Mouse (Mus musculus) brain, adult 2 months (tissue): ENCODE measurements at regions not wholly inside any gene's neighbourhood (a gene's known extent, or its start where the extent isn't known, plus 50 kb on each side); places are given as distances from the start of the nearest gene placed in this dataset.

ENCODE experiments used
- DNase-seq: peaks from one replicate; pipeline ENCODE4 v3.0.0; 2011; ENCODE audit warnings: low read depth, low spot score

DNA sequence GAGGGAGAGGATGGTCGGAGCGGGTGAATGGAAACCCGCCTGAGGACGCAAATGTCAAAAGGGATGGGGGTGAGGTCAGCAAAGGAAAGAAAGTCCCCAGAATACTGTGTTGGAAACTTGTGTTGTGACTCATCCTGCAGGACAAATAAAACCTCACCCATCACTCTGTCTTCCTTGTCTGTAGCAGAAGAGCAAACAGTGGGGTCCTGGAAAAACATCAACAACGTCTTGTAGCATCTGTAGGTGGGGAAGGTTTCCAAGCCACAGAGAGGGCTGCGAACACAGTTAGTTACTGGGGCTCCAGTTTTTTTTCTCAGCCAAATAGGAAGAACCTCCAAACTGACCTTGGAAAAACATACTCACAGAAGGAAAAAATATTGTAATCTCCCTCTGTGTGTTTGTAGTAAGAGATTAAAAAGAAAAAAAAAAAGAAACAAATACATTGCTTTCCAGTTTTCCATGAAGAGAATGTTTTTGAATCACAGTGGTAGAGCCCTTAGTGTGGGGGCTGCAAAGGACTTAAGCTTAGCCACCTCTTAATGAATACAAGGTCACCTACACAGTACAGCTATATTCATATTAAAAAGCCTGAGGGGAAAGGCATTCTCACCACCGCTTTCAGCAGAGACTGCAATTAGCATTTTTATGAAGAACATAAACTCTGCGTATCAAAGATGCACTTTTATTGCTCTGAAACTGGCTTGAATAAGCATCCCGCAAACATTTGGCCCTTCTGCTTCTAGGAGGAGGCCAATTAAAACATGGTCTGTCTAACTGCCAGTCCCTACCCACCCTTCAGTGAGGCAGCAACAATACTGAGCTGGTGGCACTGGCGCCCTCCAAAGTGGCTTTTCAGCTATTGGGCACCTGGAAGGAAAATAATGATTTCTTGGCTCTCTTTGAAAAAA is 198.6 kb upstream of the Tprg start:
- DNase-seq, result no peak

DNA sequence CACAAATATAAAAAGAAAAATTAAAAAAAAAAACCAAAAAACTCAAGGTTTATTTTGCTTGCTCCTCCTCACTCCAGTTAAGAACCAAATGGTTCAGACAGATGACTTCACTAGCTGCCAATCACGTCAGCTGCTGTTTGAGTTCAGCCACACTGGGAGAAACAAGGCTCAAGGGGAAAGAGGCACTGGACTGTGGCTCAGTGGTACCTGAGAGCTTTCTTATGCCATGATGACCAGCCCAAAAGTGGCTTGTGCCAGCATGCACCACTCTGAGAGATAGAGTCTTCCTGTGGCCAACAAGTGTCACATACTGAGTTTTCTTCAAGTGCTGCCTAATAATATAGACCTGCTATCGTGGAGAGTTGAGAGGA is 198.0 kb upstream of the Tprg start:
- no peak for DNase-seq

DNA sequence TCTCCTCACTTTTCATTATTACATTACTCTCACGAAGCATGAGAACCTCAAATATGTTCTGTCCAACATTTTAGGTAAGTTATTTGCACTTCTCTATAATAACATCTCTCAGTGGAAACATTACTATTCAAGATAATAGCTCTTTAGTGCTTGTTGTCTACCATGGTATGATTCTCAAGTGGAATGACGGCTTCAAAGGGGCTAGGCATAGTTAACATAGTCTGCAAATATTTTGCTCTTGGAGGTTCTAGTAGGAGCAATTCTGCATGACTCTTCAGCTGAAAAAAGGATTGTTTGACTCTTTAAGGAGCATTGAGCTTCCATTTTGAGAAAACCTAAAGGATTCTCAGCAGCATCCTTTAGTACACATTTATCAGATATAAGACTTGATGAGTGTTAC is 182.5 kb upstream of the Tprg start:
- no peak for DNase-seq

DNA sequence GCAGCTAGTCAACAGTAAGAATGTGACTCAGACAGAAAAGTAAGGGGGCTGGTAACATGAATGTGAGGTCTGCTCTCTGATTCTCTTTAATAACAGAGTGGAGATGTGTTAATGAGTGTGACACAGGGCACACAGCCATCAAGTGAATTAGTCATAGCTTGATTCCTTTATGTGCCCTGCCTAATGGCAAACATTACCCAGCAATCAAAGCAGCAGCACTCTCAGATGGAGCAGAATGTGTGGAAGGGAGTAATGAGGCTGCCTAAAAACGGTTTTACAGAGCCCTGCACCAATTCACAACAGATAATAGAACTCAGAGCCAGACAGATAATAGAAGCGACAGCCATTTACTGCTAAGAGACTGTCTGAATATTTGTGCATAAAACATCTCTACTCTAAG is 182.0 kb upstream of the Tprg start:
- DNase-seq, result peak; percentile 83

DNA sequence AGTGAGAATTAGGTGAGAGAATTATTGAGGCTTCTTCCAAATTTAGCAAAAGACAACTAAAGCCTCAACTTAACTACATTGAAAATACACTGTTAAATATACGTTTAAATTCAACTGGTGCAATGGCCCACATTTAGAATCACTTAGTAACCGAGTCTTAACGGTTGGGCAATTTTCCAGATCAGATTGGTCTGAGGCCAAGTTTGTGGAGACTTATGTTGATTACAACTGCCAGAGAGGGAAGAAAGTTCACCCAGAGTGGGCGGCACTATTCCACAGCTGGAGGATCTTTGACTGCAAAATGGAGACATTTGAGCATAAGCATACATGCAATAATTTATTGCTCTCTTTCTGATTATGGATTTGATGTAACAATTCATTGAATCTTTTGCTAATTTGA is 146.5 kb upstream of the Tprg start:
- DNase-seq, result peak; percentile 36

DNA sequence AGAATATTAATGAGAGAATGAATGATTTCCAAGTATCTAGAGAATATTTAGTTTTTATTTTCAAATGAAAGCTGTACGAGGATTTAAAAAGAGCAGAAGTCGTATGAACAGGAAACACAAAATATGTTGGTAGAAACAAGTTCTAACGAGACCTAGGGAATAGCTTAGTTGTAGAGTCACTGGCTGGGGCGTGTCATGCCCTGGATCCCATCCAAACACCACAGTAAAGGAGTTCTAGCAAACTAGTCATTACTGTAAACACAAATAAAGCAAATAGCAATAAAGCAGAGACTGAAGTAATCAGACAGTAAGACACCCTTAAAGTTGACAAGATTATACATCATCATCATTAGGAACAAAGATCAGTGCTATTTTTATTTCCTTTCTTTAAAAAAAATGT is 139.1 kb upstream of the Tprg start:
- no peak for DNase-seq

DNA sequence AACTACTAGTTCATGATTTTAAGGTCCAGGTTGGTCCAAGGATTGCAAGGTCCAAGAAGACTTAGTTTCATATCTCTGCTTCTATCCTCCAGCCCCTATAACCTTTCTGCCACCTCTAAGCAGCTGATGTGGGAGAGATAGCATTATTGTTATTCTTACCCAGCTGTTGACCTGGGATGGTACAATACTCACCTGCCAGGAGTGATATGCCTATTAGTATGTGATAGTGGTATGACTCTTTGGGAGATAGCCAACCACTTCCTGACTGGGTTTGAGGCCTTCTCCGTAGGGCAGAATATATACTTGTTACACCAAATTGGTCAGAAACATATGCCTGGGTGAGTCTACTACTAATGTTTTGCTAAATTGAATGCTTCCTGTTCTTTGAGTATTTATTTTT is 137.4 kb upstream of the Tprg start:
- DNase-seq, result no peak

DNA sequence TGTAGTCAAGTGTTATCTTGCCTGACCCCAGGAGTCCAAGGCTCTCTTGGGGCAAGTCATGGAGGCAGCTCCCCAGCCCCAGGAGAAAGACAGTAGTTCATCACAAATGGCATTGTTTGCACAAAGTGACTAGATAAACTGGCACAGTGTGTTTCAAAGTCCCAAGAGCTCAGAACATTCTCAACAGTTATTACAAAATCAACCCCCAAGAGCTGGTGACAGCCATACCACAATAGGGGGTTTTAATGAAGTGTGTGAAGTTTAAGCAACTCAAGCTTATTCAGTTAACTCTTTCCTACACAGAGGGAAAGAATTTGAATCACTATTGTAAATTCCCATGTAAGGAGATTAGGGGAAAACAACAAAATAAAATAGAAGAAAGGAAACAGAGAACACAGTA is 109.7 kb upstream of the Tprg start:
- no peak for DNase-seq

DNA sequence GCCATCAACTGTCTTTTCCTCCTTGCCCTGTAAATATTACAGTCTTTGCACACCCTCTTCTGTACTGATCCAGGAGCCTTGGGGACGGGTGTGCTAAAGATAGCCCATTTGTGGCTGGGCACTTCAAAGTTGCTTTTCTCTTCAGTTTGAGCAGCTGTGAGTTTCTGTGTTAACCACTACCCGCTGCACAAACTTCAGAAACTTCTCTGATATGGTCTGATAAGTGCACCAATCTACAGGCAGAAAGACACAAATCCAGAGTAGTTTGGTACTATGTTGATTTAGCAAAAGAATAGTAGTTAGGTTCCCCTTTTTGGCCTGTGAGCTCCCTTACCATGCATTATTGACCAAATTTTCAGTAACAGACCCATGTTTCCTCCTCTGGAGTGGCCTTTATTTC is 108.6 kb upstream of the Tprg start:
- DNase-seq, result no peak

DNA sequence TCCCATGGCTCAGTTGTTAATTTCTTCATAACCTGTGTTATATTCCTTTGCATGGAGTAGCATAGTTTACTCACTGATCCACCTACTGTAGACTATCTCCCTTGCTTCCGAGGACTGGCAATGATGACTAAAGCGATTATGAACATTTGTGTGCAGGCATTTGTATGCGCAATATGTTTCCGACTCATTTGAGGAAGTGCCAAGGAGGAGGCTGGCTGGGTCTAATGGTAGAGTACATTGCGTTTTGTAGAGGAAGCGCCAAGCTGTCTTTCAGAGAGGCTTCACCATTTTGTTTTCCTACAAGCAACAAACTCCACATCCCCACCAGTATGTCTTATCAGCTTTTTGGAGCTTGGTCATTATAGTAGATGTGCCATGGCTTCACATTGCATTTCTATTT is 104.7 kb upstream of the Tprg start:
- DNase-seq, result peak; percentile 56

DNA sequence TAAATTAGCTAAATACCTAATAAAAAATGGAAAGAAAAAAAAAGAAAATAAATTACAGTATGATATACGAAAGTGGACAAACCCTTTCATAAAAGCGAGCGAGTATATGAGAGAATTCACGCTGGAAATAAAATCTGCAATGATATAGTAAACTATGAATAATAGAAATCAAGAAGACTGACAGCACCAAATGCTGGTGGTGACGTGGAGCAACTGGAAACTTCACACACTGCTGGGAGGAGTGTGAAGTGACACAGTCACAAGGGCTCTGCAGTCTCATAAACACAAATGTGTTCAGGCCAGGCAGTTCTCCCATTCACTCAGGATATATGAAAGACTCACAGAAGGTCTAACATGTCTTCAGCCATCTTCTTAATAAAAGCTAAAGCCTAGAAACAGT is 89.5 kb upstream of the Tprg start:
- no peak for DNase-seq

DNA sequence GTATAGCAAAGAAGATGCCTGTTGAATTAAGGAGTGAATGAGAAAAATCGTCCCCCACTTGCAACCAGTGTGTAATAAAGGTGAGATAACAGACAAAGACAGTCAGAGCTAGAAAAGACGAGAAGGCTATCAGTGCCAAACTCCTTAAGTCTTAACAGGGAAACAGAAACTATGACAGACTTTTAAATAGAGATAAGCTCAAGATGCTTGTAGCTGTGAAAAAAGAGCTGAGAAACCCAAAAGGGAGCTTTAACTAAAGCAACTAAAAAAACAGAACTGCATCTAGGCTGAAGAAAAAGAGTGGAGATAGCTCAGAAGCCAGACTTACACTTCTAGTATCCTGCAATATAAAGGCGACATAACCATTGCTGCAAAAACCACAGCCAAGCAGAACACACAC is 87.8 kb upstream of the Tprg start:
- DNase-seq, result no peak

DNA sequence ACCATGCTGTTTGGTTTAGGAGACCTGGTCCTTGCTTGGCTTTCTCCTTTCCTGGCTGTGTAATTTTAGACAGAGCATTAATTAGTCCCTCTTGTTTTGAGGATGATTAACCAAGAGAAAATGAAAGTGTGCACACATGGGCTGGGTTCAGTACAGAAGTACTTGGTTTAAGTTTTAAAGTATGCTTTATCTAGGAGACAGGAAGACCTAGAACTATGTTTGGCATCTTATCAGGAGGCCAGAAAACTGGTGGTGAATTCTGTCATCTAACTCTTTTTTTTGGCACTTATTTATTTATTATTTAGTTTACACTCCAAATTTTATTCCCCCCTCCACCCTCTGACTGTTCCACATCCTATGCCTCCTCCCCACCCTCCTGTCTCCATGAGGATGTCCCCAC is 86.6 kb upstream of the Tprg start:
- DNase-seq, result no peak

DNA sequence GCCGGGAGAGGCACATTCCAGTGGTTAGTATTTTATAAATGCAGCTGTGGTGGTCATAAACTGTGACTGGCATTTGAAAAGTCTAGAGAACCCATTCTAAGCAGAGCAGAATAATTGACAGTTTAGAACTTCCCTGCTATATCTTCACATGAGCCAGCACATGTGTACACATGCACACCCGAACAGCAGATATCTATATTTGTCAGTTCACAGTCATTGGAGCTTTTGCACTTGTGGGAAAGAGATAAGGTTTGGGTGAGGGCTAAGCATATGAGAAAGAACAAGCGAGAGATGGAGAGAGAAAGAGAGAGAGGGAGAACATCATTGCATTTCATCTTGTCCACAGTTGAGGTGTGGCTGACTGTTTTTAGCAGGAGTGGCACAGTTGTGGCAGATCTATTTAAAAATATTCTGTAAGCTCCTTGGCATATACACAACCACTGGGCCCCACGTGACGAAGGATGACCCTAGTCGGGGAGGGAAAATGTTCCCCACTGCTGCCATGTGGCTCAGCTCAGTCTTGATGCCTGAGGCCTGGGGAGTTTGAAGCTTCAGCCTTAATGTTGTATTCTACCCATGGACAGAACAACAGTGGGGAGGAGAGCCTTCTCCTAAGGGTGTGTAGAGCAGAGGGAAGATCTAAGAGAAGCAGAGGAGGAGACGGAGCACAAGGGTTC is 85.4 kb upstream of the Tprg start:
- no peak for DNase-seq

DNA sequence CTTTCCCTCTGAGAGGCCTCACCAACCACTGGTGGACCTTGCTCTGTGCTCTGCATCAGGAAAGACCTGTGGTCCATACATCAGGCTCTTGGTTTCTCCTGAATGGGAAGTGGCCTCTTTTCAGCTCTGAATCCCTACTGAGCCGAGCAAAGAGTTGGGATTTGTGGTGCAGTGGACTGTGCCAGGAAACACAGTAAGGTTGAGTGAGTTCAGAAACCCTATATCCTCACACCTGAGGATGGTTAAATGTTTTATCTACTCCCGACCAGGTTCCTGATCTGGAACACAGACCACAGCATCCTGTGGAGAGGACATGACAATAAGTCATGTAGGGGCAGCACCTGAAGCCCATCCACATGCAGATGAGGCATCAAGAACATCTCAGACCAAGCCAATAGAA is 73.4 kb upstream of the Tprg start:
- DNase-seq, result no peak

DNA sequence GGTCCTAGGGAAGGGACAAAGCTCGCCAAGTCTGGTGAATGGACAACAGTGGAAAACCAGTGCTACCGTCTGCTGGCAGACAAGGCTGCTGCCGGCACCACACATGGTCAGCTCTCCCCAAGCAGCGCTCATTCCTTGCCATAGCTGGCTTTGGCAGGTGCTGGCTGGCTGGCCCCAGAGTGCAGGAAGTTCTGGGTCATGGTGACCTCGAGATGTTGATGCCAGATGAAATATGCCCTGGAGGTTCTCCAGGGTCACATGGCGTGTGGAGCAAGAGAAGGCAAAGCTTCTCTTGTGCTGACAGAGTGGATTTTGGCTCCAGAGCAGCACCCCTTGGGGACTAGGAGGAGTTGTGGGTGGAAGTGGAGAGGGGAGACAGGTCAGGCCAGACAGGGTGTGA is 66.1 kb upstream of the Tprg start:
- DNase-seq, result no peak

DNA sequence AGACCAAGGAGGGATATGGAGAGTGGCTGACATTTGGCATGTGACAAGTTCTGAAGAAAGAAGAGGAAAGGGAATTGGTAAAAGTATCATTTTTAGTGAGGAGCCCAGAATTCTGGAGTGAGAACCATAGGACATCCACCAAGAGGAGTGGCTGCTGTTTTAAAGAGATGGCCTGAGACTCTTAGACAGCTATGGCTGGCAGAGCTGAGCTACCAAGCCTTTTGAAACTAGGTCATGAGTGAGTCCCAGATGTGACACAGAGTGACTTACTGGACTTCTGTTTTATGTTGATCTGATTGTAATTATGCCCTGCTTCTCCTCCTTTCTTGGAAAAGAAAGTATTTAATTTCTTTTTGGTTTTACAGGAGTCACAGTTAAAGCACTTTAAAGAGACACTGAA is 61.8 kb upstream of the Tprg start:
- DNase-seq, result no peak
